In the genomic region with DNA sequence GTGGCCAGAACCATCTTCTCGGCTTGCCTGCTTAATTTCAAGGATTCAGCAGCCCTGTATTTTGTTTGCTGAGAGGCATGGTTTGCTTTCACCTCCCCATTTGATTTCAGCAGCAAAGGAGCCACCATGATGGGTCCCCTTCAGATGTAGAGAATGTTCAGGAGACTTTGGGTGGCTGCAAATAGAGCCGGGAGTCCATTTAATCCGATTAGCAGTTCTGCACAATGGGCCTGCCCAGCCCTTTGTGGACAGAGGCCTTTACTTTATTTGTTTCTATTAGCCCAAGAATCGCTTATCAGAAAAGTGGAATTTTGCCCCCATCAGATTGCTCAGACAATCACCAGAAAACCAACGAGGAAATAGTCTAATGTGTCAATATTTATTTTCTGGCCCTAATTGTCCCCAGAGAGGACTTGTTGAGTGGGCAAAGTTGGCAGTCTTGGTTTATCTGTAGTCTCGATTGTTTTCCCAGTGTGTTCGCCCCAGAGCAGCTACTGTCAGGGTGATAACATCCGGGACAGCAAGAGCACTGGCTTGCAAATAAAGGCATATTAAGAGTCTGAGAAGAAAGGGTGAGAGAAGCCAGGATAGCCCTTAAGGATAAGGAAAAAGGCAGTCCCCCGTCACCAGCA, we compare ENCODE assay signal across 23 mouse cellular contexts.
A peak's percentile ranks its signal among the peaks of the same experiment; 100 is the strongest.
DNase-seq lines count a peak whose midpoint lies in the region; ATAC-seq lines count a peak whose summit lies in the region.
"Had no signal": no experiment of that assay in that cellular context is flagged by ENCODE, and none has a peak within 500 bp of the region (broad histone marks: within the 10 kb centered on the region; RNA-seq: fewer than 3 reads in every experiment).

No protein-coding gene starts in this region.

- H3K9ac ChIP-seq in hindbrain, embryonic 13.5 days, result no peak overlapping the region
- H3K9ac ChIP-seq in midbrain, embryonic 11.5 days (ENCODE audit: low read length), result no peak overlapping the region
- no peak overlapping the region for H3K9ac ChIP-seq in stomach, embryonic 15.5 days
- H3K9ac ChIP-seq: hindbrain, embryonic 15.5 days had no signal

- no peak overlapping the region for H3K4me2 ChIP-seq in hindbrain, embryonic 13.5 days
- no peak overlapping the region for H3K4me2 ChIP-seq in midbrain, embryonic 11.5 days
- H3K4me2 ChIP-seq in stomach, embryonic 15.5 days, result no peak overlapping the region
- H3K4me2 ChIP-seq: heart, embryonic 11.5 days; hindbrain, embryonic 15.5 days had no signal

- H3K9me3 ChIP-seq in hindbrain, embryonic 13.5 days, result no peaks in the 10 kb centered on the region
- H3K9me3 ChIP-seq in hindbrain, embryonic 10.5 days, result no peaks in the 10 kb centered on the region
- no peaks in the 10 kb centered on the region for H3K9me3 ChIP-seq in midbrain, embryonic 11.5 days (ENCODE audit: control insufficient read depth, low read length)
- no peaks in the 10 kb centered on the region for H3K9me3 ChIP-seq in stomach, embryonic 15.5 days
- H3K9me3 ChIP-seq: embryonic facial prominence, embryonic 10.5 days; hindbrain, embryonic 15.5 days had no signal

- WGBS in hindbrain, embryonic 13.5 days, result 44% methylated on average over 9 of the region's 9 CpGs
- WGBS in hindbrain, embryonic 10.5 days, result 51% methylated on average over 9 of the region's 9 CpGs
- WGBS in midbrain, embryonic 11.5 days, result 11% methylated on average over 9 of the region's 9 CpGs
- 54% methylated on average over 9 of the region's 9 CpGs for WGBS in stomach, embryonic 15.5 days

- peak; percentile 17 for DNase-seq in embryo, embryonic 9.5 days (ENCODE audit: extremely low spot score)
- DNase-seq in embryo, embryonic 10 days (ENCODE audit: low spot score), result no peak
- no peak for DNase-seq in hindbrain, embryonic 10.5 days (ENCODE audit: low spot score)
- peak; percentile 88 for DNase-seq in midbrain, embryonic 11.5 days (ENCODE audit: low spot score, missing footprints)
- no peak for DNase-seq in adrenal gland, postnatal 14 days
- DNase-seq: adrenal gland, postnatal 10 days; cerebellum, adult 2 months; cerebellum, postnatal 25 days; gastrocnemius, postnatal 10 days; heart, adult 11 months; kidney, postnatal 25 days; layer of hippocampus, postnatal 36 days; lung, postnatal 4 days; thymus, adult 2 months; thymus, postnatal 4 days had no signal

- no peak for ATAC-seq in hindbrain, embryonic 13.5 days (ENCODE audit: low FRiP score)
- ATAC-seq in midbrain, embryonic 11.5 days (ENCODE audit: low FRiP score), result peak; percentile 50
- ATAC-seq in stomach, embryonic 15.5 days (ENCODE audit: insufficient read depth, low FRiP score, low read depth), result peak; percentile 60
- ATAC-seq: intestine, embryonic 16.5 days had no signal

- H3K4me1 ChIP-seq in hindbrain, embryonic 13.5 days (replicated peaks), result peaks cover 45% of the 10 kb centered on the region
- peaks cover 56% of the 10 kb centered on the region for H3K4me1 ChIP-seq in hindbrain, embryonic 10.5 days (replicated peaks)
- H3K4me1 ChIP-seq in midbrain, embryonic 11.5 days (ENCODE audit: control insufficient read depth, insufficient read depth, low read length), result peaks cover 39% of the 10 kb centered on the region
- H3K4me1 ChIP-seq in stomach, embryonic 15.5 days, result no peaks in the 10 kb centered on the region

- no peaks in the 10 kb centered on the region for H3K36me3 ChIP-seq in hindbrain, embryonic 13.5 days
- H3K36me3 ChIP-seq in hindbrain, embryonic 10.5 days, result no peaks in the 10 kb centered on the region
- H3K36me3 ChIP-seq in midbrain, embryonic 11.5 days (ENCODE audit: control insufficient read depth, insufficient read depth, low read length), result no peaks in the 10 kb centered on the region
- H3K36me3 ChIP-seq in stomach, embryonic 15.5 days, result no peaks in the 10 kb centered on the region
- H3K36me3 ChIP-seq: embryonic facial prominence, embryonic 10.5 days; hindbrain, embryonic 15.5 days had no signal

- peak overlapping the region; percentile 86 for H3K27ac ChIP-seq in hindbrain, embryonic 13.5 days
- H3K27ac ChIP-seq in hindbrain, embryonic 10.5 days, result no peak overlapping the region
- peak overlapping the region; percentile 13 for H3K27ac ChIP-seq in midbrain, embryonic 11.5 days (ENCODE audit: low read depth, low read length)
- no peak overlapping the region for H3K27ac ChIP-seq in stomach, embryonic 15.5 days
- H3K27ac ChIP-seq: embryonic facial prominence, embryonic 10.5 days; hindbrain, embryonic 15.5 days; layer of hippocampus, adult 2 months had no signal

- H3K27me3 ChIP-seq in hindbrain, embryonic 13.5 days, result peaks cover 10% of the 10 kb centered on the region; the same call in 1 of the 2 replicates
- H3K27me3 ChIP-seq in hindbrain, embryonic 10.5 days (ENCODE audit: insufficient read depth, poor library complexity, severe bottlenecking), result peaks cover 59% of the 10 kb centered on the region
- H3K27me3 ChIP-seq in midbrain, embryonic 11.5 days (ENCODE audit: control insufficient read depth, insufficient read depth, low read length), result peaks cover 9% of the 10 kb centered on the region; the same call in 1 of the 2 replicates
- H3K27me3 ChIP-seq in stomach, embryonic 15.5 days (replicated peaks), result no peaks in the 10 kb centered on the region

- no peak overlapping the region for H3K4me3 ChIP-seq in hindbrain, embryonic 13.5 days
- no peak overlapping the region for H3K4me3 ChIP-seq in hindbrain, embryonic 10.5 days
- no peak overlapping the region for H3K4me3 ChIP-seq in midbrain, embryonic 11.5 days (ENCODE audit: low read depth, low read length)
- H3K4me3 ChIP-seq in stomach, embryonic 15.5 days (replicated peaks), result no peak overlapping the region
- H3K4me3 ChIP-seq: embryonic facial prominence, embryonic 10.5 days; hindbrain, embryonic 15.5 days; layer of hippocampus, adult 2 months; myocyte had no signal

Comparison
In these comparisons a context has a peak if more than half of its experiments do, and no peak if none do; other contexts are left out.
1. DNase-seq: peak in embryo, embryonic 9.5 days (single experiment) and midbrain, embryonic 11.5 days (single experiment); none in embryo, embryonic 10 days (single experiment), hindbrain, embryonic 10.5 days (single experiment) and adrenal gland, postnatal 14 days (single experiment).
2. H3K27ac ChIP-seq: peak in hindbrain, embryonic 13.5 days (single experiment) and midbrain, embryonic 11.5 days (single experiment); none in hindbrain, embryonic 10.5 days (single experiment) and stomach, embryonic 15.5 days (single experiment).